Mouse (Mus musculus) cerebellum, adult 2 months (tissue): ENCODE data around the gene Cpne5.

Source experiments
- CTCF ChIP-seq: fragments of 200-500 bp; IDR thresholded peaks from 2 replicates; pipeline ENCODE4 v1.5.1; 2011; ENCODE audit warnings: low read depth, mild to moderate bottlenecking, control low read depth, low read length, moderate library complexity, borderline replicate concordance; ENCODE audit not compliant: insufficient read depth
- POLR2A ChIP-seq: fragments of 200-500 bp; IDR thresholded peaks from 2 replicates; pipeline ENCODE4 v1.6.1; 2011; ENCODE audit warnings: low read length, control low read depth, borderline replicate concordance; ENCODE audit not compliant: insufficient read depth

GRCm38 (mm10) chr17:29216078-29216477, 21.9 kb downstream of the Cpne5 start:
- TF ChIP-seq POLR2A = no peak
- no peak for TF ChIP-seq CTCF
